Mouse (Mus musculus) frontal cortex, postnatal 36 days (tissue): ENCODE measurements around the gene Ssna1.

Source experiments
- DNase-seq, 2 experiments: peaks; one replicate each; pipeline ENCODE4 v3.0.0; 2022; ENCODE audit warnings: low spot score in 2 of 2

Gene Ssna1

DNA sequence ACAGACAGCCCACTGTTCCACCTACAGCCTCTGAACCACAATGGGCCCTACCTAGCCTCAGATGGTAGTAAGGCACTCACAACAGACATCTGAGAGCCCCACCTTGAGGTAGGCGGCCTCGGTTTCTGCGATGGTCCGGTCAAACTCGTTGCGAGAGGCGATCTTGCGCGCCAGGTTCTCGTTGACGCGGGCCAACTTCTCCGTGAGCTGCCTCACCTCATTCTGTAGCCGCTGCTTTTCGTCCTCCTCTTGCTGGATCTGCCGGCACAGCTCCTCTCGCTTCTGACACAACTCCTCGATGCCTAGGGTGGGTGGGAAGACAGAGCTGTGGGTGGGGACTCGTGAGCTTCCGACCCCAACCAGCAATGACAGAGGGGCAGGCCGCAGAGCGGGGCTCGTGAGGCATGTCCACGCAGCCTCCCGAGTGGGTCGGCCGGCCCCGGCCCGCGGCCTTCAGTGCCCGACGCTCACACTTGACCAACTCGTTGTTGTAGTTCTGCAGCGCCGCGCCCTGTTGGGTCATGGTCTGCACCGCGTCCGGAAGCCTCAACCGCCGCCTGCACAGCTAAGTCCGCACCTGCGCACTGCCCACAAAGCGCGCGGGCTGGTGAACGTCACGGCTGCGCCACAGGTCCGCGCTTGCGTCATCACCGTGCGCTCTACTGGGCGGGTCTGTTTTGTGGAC is at the start of gene Ssna1, which contains the start of gene Anapc2:
Gene Ssna1 (minus strand): TSS at position 612 of the 685 bp plus-strand sequence.
Gene Anapc2 (plus strand): TSS at position 652 of the 685 bp plus-strand sequence.
- peak; percentile 99 for DNase-seq

DNA sequence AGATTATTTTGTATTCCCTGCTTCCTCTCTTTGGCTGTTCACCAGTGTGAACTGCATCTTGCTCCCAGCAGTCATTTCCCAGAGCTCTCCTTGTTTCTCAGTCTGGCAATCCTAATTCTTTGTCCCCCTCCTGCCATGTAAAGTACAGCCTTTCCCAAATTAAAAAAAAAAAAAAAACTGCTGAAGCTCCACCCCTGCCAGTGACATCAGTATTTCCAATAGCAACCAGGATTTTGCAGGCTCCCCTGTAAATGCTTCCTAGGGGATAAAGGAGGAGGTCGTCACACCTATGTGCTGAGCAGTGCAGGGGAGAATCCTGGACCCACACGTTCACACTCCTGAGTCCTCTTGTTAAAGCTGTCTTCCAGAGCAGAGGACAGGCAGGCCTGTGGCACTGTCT is 47.8 kb upstream of the Ssna1 start:
- DNase-seq: no peak

DNA sequence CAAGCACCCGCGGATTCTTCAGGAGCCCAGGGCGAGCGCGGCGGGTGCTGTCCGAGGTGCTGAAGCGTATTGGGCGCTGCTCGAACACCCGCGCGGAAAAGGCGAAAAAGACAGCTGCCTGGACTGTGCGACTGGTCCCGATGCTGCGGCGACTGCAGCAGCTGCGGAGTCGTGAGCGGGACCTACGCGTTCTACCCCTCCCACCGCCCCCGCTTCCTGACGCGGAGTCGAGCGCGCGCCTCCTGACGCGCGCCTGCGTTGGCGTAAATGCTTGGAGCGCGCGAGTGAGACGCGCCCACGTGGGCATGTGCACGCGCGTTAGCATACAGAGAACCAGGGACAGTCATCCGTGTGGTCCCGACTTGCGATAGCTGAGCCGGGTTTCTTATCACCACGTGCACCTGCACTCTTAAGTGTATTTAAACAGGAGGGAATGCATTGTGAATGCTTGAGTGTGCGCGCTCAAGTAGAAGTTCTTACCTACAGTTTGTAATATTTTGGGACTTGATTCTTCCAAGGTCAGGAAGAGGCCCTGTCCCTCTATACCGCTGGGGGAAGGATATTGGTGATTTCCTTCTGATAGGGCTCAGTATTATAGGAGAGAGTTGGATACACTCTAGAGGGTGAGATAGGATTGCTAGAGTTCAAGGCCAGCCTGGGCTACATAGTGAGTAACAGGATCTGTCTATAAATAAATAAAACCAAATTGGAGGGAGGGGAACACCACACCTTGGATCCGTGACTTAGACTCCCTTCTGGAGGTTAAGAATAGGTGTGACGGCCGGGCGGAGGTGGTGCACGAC is 46.9 kb upstream of the Ssna1 start, which contains the start of gene Grin1:
Gene Grin1 (minus strand): TSS at position 217 of the 803 bp plus-strand sequence.
- peak; percentile 84 to 94 for DNase-seq

DNA sequence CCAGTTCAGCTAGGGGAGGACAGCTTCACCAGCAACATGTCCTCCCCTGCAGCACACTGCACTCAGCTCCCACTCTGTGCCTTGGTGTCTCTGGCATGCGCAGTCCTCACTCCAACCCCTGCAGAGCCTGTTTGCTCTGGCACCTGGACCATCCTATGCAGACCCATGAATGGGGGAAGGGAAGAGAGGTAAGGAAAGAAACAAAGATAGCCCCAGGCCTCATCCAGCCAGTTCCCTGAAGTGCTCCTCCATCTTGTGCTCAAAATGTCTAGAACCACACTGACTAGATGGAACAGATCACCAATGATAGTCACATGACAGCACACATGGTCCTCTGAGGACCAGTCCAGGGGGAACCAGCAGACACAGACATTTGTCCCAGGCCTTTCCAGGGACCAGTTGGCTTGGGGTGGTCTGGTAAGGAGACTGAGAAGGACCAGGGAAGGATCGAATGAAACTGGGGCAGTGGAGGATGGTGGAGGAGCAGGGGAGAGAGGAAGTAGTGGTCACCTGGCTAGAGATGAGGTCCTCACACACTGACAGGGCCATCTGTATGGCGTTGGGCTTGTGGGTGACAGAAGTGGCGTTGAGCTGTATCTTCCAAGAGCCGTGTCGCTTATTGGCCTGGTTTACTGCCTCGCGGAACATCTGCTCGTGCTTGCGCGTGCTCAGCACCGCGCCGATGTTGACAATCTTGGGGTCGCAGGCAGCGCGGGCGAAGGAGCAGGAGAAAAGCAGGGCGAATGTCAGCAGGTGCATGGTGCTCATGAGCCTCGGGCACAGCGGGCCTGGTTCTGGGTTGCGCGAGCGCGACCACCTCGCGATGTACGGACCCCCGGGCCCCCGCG is 46.1 kb upstream of the Ssna1 start:
- DNase-seq: peak; percentile 66 to 68

DNA sequence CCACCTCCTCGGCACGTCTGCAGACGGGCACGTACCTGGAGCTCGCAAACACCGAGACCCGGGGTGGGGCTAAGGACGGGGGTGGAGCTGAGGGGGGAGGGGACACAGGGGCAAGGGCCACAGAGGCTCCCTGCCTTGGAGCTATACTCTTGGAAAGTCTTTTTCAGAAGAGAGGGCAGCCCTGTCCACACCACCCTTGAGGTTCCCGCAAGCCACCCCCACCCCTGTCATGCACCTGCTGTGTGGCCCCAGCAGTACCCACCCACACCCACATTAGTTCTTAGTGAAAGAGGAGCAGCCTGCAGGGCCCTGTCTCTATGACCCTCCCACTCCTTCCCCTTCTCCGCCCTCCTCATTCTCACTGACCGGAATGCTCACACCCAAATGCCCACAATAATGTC is 39.3 kb upstream of the Ssna1 start:
- no peak for DNase-seq

DNA sequence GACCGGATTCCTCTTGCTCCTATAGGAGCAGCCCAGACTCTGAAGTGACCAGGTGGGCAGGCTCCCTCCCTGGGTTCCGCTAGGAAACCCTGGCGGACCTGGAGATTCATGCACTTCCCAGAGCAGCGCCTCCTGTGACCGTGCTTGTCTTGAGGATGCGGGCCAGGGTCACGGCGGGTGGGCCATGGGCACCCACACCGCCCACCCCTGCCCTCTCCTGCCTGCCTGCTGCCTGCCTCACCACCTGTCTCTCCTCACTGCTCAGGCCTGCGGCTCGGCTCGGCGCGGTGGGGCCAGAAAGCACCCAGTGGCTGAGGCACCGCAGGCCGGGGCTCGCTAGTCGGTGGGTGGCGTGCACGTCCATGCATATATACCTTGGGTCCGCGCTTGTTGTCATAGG is 38.7 kb upstream of the Ssna1 start:
- no peak for DNase-seq

DNA sequence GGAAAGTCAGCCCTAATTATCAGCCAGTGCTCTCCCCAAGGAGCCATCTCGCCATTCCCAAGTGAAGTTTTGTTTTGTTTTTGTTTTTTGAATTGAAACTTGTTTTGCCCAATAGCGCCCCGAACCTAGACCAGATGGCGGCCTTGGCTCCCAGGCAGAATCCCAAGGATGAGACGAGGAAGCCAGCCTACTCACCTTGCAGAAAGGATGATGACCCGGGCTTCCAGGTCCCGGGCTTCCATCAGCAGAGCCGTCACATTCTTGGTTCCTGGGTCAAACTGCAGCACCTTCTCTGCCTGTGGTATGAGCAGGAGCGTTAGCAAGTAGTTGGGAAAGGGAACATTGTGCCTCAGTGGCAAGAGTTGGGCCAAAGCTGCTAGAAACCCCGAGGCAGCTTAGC is 37.9 kb upstream of the Ssna1 start:
- DNase-seq: no peak

DNA sequence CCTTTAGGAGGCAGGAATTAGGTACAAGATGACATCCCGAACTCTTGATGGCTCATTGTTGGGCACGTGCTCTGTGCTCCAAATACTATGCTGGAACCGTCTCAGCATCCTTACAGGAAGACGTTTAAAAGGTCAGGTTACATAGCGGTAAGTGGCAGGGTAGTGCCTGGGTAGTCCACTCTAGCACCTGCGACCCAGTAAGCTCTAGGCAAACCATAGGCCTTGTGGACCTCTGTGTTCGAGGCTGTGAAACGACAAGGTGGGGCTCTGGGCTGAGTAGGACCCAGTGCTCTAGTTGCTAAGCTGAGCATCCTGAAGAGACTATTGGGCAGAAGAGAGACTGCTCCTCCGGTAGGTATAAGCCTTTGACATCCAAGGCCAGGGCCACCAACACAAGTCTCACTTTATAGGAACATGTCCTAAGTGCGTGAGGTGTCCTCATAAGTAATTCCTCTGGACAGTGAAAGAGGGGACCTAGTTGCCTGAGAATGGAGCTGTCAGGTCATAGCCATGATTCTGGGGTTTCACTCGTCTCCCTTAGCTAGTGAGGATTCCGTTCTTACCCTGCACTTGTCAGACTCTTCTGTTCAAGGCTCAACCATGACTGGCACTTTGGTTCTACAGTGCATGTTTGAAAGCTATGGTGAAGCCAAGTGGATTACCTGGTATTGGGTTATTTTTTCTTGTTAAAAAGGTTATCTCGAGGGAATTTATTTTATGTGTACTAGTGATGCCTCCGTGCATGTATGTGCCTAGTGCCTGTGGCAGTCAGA is 33.5 kb upstream of the Ssna1 start:
- no peak for DNase-seq

DNA sequence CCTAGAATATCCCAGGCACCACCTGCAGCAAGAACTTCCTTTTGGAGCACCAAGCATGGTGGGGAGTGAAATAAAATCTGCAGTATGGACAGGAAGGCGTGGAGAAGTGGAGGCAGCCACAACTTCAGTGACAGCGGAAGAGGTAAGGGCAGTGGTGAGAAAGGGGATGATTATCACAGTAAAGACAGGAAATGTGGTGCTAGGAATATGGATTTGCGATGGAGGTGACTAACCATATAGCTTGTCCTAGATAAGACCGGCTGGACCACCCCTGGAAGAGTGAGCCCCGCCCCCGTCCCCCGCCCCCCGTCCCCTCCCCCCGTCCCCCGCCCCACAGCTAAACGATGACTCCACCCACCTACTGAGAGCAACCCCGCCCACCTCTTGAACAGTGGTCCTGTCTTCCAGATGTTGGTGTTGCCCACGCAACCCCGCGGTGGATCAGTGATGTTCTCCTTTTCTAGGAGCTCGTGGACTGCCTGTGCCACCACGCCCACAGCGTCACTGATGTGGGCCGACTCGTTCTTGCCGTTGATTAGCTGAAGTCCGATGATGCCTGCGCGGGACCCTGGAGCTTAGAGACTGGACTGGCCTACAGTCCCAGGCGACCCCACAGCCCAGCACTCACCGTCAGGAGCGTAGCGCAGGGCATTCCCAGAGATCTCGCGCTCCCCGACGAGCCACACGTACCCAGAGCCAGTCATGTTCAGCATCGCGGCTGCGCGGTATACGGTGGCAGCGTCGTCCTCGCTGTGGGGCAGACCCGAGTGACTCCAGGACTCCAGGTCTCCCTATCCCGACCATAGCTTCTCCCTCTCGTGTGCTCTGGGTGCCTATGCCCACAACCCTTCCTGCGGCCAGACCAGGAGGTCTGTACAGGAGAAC is 32.7 kb upstream of the Ssna1 start:
- DNase-seq: no peak

DNA sequence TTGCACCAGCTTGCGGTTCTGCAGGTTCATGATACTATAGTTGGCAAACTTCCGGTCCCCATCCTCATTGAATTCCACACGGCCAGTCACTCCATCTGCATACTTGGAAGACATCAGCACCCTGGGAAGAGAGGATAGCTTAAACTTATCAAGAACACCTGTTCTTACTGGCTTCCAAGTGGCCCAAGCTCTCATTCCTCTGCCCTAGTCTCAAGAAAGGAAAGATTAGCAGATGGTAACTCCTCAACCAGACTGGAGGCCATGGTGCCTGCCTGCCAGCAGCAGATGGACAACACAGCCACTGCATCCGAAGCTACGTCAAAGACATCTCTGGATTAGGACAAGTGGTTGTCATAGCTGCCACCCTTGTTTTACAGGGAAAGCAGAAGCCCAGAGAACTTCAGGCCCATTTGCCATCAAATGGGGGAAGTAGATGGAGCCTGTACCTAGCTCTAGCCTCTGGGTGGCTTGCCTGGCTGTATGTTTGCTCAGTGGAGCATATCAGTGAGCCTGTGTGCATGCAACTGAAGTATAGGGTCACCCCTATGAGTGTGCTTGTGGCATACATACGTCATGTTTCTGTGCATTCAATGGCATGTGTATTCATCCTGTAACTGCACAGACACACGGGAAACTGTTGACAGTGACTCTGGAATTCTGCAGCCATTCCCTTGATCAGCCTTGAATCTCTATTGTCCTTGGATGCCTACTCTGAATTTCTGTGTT is 31.9 kb upstream of the Ssna1 start:
- DNase-seq: no peak

DNA sequence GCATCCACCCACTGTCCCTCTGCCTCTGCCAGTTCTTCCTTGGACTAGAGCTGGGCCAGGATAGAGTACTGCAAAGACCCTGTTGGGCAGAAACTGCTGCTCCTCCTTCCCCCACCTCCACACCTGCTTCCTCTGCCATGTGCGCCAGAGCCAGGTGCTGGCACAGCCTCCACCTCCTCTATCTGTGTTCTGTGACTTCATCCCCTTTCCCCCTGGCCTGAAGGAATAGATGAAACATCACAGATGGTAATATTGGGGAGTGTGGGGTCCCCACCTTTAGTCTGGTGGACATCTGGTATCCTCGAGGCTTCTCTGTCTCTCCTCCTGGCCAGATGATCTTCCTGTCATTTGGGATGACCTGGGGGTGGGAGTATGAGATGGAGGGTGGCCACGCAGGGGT is 31.2 kb upstream of the Ssna1 start:
- DNase-seq: no peak

DNA sequence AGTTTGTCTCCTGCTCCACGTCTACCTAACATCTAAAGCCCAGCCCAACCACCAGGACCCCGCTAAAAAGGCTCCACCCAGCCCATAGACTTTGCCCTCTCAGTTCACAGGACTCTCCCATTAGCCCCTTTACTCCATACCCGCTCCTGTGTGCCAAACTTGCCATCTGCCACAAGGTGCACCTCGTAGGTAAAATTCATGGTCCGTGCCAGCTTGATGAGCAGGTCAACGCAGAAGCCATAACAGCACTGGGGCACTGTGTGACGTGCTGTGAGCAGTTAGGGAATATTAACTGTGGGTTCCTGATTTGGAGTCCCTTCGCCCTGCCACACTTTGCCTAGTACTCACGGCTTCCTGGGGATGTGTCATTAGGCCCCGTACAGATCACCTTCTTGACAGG is 25.8 kb upstream of the Ssna1 start:
- DNase-seq: no peak

DNA sequence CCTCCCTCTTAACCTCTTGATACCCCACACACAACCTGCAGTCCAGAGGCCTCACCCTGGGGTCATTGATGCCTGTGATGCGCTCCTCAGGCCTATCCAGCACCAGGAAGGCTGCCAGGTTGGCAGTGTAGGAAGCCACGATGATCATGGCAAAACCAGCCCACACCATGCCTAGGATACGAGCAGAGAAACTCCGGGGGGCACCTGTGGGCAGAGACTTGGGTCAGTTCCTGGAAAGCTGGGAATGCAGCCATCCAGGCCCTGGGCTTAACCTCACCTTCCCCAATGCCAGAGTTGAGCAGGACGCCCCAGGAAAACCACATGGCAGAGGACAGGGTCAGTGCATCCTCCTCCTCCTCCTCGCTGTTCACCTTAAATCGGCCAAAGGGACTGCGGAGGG is 24.9 kb upstream of the Ssna1 start:
- DNase-seq: no peak

DNA sequence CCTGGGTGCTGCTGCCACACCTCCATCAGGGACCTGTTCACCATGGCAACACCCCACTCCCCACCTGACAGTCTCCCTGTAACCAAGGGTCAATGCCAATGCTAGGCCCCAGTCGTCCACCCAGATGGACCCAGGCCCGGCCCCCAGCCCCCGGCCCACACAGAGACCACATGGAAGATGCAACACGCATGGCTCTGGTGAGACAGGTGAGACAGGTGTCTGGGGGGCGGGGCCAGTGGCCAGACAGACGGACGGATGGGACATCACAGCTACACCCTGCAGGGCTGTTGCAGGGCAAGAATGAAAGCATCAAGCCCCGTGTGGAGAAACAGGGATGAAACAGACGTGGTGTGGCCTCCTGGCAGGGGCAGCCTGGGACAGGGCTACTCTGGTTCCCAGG is 21.5 kb upstream of the Ssna1 start:
- no peak for DNase-seq

DNA sequence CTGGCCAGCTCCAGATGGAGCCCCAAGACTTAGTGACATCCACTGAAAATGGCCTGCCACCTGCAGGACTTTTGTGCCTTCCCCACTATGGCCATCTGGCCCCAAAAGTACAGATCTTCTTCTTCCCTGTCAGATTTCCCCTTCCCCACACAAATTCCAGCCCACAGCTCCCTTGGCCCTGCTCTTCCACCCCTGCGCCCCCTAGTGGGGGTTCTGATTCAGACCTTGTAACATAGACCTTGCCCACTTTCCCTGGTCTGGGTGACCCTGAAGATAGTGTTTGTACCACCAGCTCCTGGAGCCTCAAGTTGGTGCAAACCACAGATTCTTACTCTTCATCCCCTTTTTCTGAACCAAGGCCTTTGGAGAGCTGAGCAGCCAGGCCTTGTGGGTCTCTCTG is 20.6 kb upstream of the Ssna1 start:
- peak in 1 of 2 experiments; percentile 71 for DNase-seq

DNA sequence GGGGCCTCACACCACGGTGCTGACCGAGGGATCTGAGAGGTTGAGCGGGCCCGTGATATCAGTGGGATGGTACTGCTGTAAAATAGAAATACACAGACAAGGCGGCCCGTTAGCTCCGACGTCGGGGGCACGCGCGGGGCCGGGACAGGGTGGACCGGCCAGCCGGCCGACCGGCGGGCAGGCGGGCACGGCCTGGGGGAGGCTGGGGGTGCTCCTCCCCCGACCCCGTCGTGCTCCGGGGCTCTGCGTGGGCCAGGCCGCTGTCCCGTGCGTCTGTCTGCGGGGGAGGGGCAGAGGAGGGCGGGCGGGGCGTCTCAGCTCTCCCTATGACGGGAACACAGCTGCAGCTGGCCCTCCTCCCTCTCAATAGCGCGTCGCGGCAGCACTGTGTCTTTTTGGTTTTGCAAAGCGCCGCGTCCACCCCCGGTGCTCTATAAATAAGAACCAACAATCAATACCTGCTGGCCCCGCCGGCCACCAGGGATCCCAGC is 19.9 kb upstream of the Ssna1 start:
- DNase-seq: peak in 1 of 2 experiments; percentile 57

DNA sequence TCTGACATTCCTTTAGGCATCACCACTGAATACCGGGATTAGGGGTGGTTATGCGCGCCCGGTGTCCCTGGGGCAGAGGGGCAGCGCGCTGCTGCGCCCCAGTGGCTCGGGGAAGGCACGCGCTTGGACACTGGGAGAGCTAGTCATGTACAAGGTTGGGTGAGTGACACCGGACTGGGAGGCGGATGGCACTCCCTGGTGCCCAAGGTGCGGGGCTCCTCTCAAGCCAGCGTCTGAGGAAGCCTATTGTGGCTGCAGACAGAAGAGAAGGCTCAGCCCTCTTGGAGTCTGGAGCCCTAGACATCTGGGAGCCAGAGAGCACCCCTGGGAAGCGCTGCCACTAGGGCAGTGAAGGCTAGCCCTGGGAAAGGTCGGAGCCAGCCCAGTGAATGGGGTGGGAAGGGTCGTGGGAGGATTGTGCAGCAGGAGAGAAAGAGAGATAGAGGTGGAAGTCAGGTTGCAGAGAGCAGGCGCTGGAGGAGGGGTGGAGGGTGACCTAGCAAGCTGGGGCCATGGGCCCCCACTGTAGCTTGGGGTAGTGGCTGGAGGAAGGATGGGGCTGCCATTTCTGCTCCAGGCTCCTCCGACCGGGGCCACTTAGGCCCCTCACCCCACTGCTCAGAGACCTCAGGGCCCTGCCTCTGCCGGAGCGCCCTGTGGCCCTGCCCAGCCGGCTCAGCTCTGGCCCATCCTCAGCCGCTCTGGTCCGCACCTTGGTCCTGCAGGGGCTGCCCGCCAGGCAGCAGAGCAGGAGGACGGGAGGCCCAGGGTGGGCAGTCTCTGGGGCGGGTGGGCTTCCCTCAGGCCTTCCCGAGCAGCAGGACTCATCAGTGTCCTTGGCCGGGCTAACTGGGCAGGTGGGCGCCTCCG is 19.2 kb upstream of the Ssna1 start:
- DNase-seq: no peak

DNA sequence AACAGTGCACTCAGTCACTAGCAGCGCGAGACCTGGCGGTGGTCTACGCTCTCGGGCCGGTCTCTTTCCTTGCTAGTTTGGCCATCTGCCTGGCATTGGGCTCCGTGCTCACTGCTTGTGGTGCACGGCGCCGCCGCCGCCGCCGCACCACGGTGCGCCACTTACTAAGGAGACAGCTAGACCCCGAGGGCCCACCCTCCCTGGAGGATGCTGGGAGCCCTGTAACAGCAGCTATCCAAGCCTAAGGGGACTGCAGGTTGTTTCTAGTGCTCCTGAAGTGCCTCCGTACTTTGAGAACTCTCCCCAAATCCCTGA is 18.5 kb upstream of the Ssna1 start:
- DNase-seq: peak in 1 of 2 experiments; percentile 36
